Mouse (Mus musculus): Measurements from ENCODE around the gene Gm5089.

Gene Gm5089

GRCm38 (mm10) chr14:122450496-122451382 lies at the start of gene Gm5089:
Gm5089 (minus strand) TSS chr14:122451115.
- DNase-seq (ENCODE audit: low read depth, low spot score), result no peak

- DNase-seq (ENCODE audit: low read depth, low spot score), result no peak
Measured at GRCm38 (mm10) chr14:122492015-122492414, 41.1 kb upstream of the Gm5089 start.

- no peak for DNase-seq (ENCODE audit: low read depth, low spot score)
Measured at GRCm38 (mm10) chr14:122491521-122491920, 40.6 kb upstream of the Gm5089 start.

GRCm38 (mm10) chr14:122490441-122491328 lies 39.8 kb upstream of the Gm5089 start, which contains the start of gene Gm10837:
Gm10837 (plus strand) TSS chr14:122490586.
- no peak for DNase-seq (ENCODE audit: low read depth, low spot score)

GRCm38 (mm10) chr14:122489686-122490414 lies 38.9 kb upstream of the Gm5089 start:
- DNase-seq (ENCODE audit: low read depth, low spot score), result no peak

GRCm38 (mm10) chr14:122489041-122489440 lies 38.1 kb upstream of the Gm5089 start:
- DNase-seq (ENCODE audit: low read depth, low spot score), result no peak

- no peak for DNase-seq (ENCODE audit: low read depth, low spot score)
Measured at GRCm38 (mm10) chr14:122487366-122487765, 36.5 kb upstream of the Gm5089 start.

GRCm38 (mm10) chr14:122486611-122487010 lies 35.7 kb upstream of the Gm5089 start:
- no peak for DNase-seq (ENCODE audit: low read depth, low spot score)

GRCm38 (mm10) chr14:122485635-122486181 lies 34.8 kb upstream of the Gm5089 start:
- DNase-seq (ENCODE audit: low read depth, low spot score), result peak; percentile 72

GRCm38 (mm10) chr14:122484844-122485551 lies 34.1 kb upstream of the Gm5089 start:
- no peak for DNase-seq (ENCODE audit: low read depth, low spot score)

- DNase-seq (ENCODE audit: low read depth, low spot score), result no peak
Measured at GRCm38 (mm10) chr14:122484458-122484843, 33.5 kb upstream of the Gm5089 start.

- DNase-seq (ENCODE audit: low read depth, low spot score), result no peak
Measured at GRCm38 (mm10) chr14:122483556-122484421, 32.9 kb upstream of the Gm5089 start.

GRCm38 (mm10) chr14:122483024-122483385 lies 32.1 kb upstream of the Gm5089 start:
- no peak for DNase-seq (ENCODE audit: low read depth, low spot score)

GRCm38 (mm10) chr14:122482081-122483023 lies 31.4 kb upstream of the Gm5089 start:
- no peak for DNase-seq (ENCODE audit: low read depth, low spot score)

GRCm38 (mm10) chr14:122481181-122481580 lies 30.3 kb upstream of the Gm5089 start:
- no peak for DNase-seq (ENCODE audit: low read depth, low spot score)

GRCm38 (mm10) chr14:122480355-122480754 lies 29.4 kb upstream of the Gm5089 start:
- no peak for DNase-seq (ENCODE audit: low read depth, low spot score)

GRCm38 (mm10) chr14:122479461-122480109 lies 28.7 kb upstream of the Gm5089 start:
- no peak for DNase-seq (ENCODE audit: low read depth, low spot score)

- no peak for DNase-seq (ENCODE audit: low read depth, low spot score)
Measured at GRCm38 (mm10) chr14:122478574-122479011, 27.7 kb upstream of the Gm5089 start.

Measured in A20 (cell line).